In the genomic region with DNA sequence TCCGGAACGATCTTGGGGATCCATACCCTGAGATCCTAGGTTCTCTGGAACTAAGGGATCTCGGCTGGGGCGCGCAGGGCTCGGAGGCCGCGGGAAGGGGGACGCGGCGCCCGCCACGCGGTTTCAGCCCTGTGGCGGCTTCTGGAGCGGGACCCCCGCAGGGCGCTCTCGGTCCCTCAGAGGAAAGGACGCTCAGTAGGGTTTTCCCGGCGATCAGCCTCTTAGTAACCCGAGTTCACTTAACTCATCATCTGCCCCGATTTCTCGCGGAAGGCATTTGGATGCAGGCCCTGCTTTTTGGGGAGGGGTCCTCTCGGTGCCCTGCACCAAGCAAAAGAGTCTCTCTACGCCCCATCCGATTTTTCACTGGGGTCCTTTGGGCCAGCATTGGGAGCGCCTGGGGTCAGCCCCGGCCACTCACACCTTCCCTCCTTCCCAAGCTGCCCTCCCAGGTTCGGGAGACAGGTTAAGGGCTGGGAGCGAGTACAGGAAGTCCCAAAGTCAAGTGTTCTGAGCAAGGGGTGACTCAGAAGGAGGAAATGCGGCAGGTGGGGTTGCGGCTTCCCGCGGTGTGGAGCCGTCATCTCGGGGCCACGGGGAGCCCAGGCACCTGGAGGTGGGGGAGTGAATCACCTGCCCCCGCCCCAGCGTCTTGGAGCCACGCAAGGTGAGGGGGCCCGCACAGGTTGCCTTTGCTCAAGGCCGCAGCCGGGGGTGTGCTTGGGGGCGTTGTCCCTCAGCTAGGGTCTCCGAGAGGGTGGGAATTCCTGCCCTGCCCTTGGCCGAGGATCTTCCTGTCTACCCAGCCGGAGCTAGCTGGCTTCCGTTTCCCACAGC, we compare ENCODE assay signal across 8 mouse cellular contexts. TPM values are rescaled to one million over a fixed set of nuclear protein-coding genes. Genes with fewer than 3 reads are reported as not detected.
A peak's percentile ranks its signal among the peaks of the same experiment; 100 is the strongest.
DNase-seq lines count a peak whose midpoint lies in the region; ATAC-seq and TF ChIP-seq lines count a peak whose summit lies in the region.

No protein-coding gene starts in this region.

- peak overlapping the region; percentile 63 for H3K27ac ChIP-seq in ES-E14 (ENCODE audit: insufficient read depth, low read depth, low read length, poor library complexity, severe bottlenecking)
- peak overlapping the region; percentile 84 for H3K27ac ChIP-seq in hindbrain, embryonic 10.5 days
- peak overlapping the region; percentile 45; the same call in 1 of the 2 replicates for H3K27ac ChIP-seq in lung, embryonic 14.5 days (ENCODE audit: low read depth)
- peak overlapping the region; percentile 55 for H3K27ac ChIP-seq in stomach, embryonic 14.5 days (ENCODE audit: low read length)

- H3K4me2 ChIP-seq in lung, embryonic 14.5 days, result peak overlapping the region; percentile 90
- peak overlapping the region; percentile 95 for H3K4me2 ChIP-seq in stomach, embryonic 14.5 days (replicated peaks; ENCODE audit: low read depth, low read length)

- peaks cover 77% of the 10 kb centered on the region for H3K27me3 ChIP-seq in hindbrain, embryonic 10.5 days (ENCODE audit: insufficient read depth, poor library complexity, severe bottlenecking)
- H3K27me3 ChIP-seq in lung, embryonic 14.5 days (ENCODE audit: insufficient read depth, low read length), result peaks cover 26% of the 10 kb centered on the region
- no peaks in the 10 kb centered on the region for H3K27me3 ChIP-seq in stomach, embryonic 14.5 days (ENCODE audit: control insufficient read depth, insufficient read depth, low read length)

- peak; percentile 8; the same call in 1 of the 2 replicates for ATAC-seq in lung, embryonic 14.5 days (ENCODE audit: insufficient read depth)
- 0 out of 2 replicates have a peak, but pooled peaks have one; percentile 14 for ATAC-seq in stomach, embryonic 14.5 days (ENCODE audit: insufficient number of reproducible peaks, insufficient read depth, low FRiP score, low read depth)

- in situ Hi-C loops in ES-E14 (cut with MboI; ENCODE audit: low sequenced_read_pairs in 2 of 2, unreplicated experiment in 2 of 2), result no loop called here

- DNase-seq in heart, adult 11 months, result peak; percentile 95
- DNase-seq in heart, adult 9 months (ENCODE audit: low spot score in 2 of 2), result no peak
- no peak for DNase-seq in ES-E14 (ENCODE audit: low read depth, low spot score)
- DNase-seq in hindbrain, embryonic 10.5 days (ENCODE audit: low spot score), result no peak
- DNase-seq in lung, embryonic 14.5 days, result peak; percentile 43
- DNase-seq in ovary, adult 18-20 months (ENCODE audit: low spot score), result no peak
- no peak for DNase-seq in frontal cortex, postnatal 14 days (ENCODE audit: low spot score in 2 of 2)

- TF ChIP-seq CTCF in lung, embryonic 14.5 days (IDR thresholded peaks at IDR 0.05; ENCODE audit: low read depth), result no peak

- peak overlapping the region; percentile 84 for H3K9ac ChIP-seq in ES-E14 (ENCODE audit: insufficient read depth, low read depth, low read length, poor library complexity, severe bottlenecking)
- peak overlapping the region; percentile 75 for H3K9ac ChIP-seq in lung, embryonic 14.5 days
- H3K9ac ChIP-seq in stomach, embryonic 14.5 days (replicated peaks; ENCODE audit: low read depth, low read length), result peak overlapping the region; percentile 65

- peaks cover 12 to 29% of the 10 kb centered on the region in 2 experiments; a peak in 3 of 4 replicates for H3K4me1 ChIP-seq in ES-E14 (ENCODE audit: control insufficient read depth in 2 of 2, insufficient read depth in 2 of 2, low read length in 2 of 2, poor library complexity in 1 of 2)
- peaks cover 65% of the 10 kb centered on the region for H3K4me1 ChIP-seq in hindbrain, embryonic 10.5 days (replicated peaks)
- H3K4me1 ChIP-seq in lung, embryonic 14.5 days (ENCODE audit: insufficient read depth), result peaks cover 7% of the 10 kb centered on the region; the same call in 1 of the 2 replicates
- peaks cover 8% of the 10 kb centered on the region; the same call in 1 of the 2 replicates for H3K4me1 ChIP-seq in stomach, embryonic 14.5 days (ENCODE audit: control insufficient read depth, insufficient read depth, low read length)

- peak overlapping the region; percentile 78 to 90 for H3K4me3 ChIP-seq in ES-E14 (ENCODE audit: insufficient read depth in 1 of 2, low read depth in 1 of 2, low read length in 2 of 2, poor library complexity in 1 of 2, severe bottlenecking in 1 of 2)
- peak overlapping the region; percentile 82 for H3K4me3 ChIP-seq in hindbrain, embryonic 10.5 days
- peak overlapping the region; percentile 71 for H3K4me3 ChIP-seq in lung, embryonic 14.5 days (ENCODE audit: low read depth, low read length)
- H3K4me3 ChIP-seq in stomach, embryonic 14.5 days (ENCODE audit: low read depth, low read length), result peak overlapping the region; percentile 68

- peaks cover 12% of the 10 kb centered on the region; the same call in 1 of the 2 replicates for H3K36me3 ChIP-seq in ES-E14 (ENCODE audit: control insufficient read depth, insufficient read depth, low read length, poor library complexity, severe bottlenecking)
- no peaks in the 10 kb centered on the region for H3K36me3 ChIP-seq in hindbrain, embryonic 10.5 days
- 0 out of 2 replicates have a peak, but pooled peaks cover 1% of the 10 kb centered on the region for H3K36me3 ChIP-seq in lung, embryonic 14.5 days (ENCODE audit: insufficient read depth)
- no peaks in the 10 kb centered on the region for H3K36me3 ChIP-seq in stomach, embryonic 14.5 days (ENCODE audit: control insufficient read depth, insufficient read depth, low read length)

- WGBS in hindbrain, embryonic 10.5 days, result under 1% methylated on average over 51 of the region's 51 CpGs
- WGBS in lung, embryonic 14.5 days, result under 1% methylated on average over 51 of the region's 51 CpGs
- under 1% methylated on average over 51 of the region's 51 CpGs for WGBS in stomach, embryonic 14.5 days

- no peaks in the 10 kb centered on the region; the same call in 1 of the 2 replicates for H3K9me3 ChIP-seq in ES-E14 (ENCODE audit: control insufficient read depth, insufficient read depth, low read depth, low read length)
- H3K9me3 ChIP-seq in hindbrain, embryonic 10.5 days, result no peaks in the 10 kb centered on the region
- no peaks in the 10 kb centered on the region for H3K9me3 ChIP-seq in lung, embryonic 14.5 days (ENCODE audit: low read depth, low read length)
- H3K9me3 ChIP-seq in stomach, embryonic 14.5 days (ENCODE audit: control insufficient read depth, low read depth, low read length), result no peaks in the 10 kb centered on the region

TF ChIP-seq in ES-E14, 5 proteins besides CTCF, POLR2A, EP300 and RAD21:
- TF ChIP-seq ZC3H11A (IDR thresholded peaks at IDR 0.05; ENCODE audit: borderline replicate concordance, low read depth, low read length) (no peak), HCFC1 (IDR thresholded peaks at IDR 0.05; ENCODE audit: borderline replicate concordance, insufficient read depth, low read length) (no peak), CHD2 (IDR thresholded peaks at IDR 0.05; ENCODE audit: low read depth, low read length) (no peak), ZNF384 (IDR thresholded peaks at IDR 0.05; ENCODE audit: low read depth, low read length) (no peak), MAFK (IDR thresholded peaks at IDR 0.05; ENCODE audit: insufficient read depth, low read depth, low read length) (no peak)

RNA-seq across cellular contexts. Expression of a gene that starts 0.8 kb away (rescaled TPM):
- 256 and 507 TPM in 2 replicates for total RNA-seq in ES-E14 (2012; rRNA removed)
- polyA plus RNA-seq in hindbrain, embryonic 10.5 days (2016; fragmentation: Nextera tagmentation; extraction: Ambion mirVana), result 3.3 and 4.4 TPM in 2 replicates
- 6.9 and 7.6 TPM in 2 replicates for polyA plus RNA-seq in lung, embryonic 14.5 days (2014; fragmentation: Nextera tagmentation; extraction: Ambion mirVana)
- 2.8 and 3.4 TPM in 2 replicates for polyA plus RNA-seq in stomach, embryonic 14.5 days (2014; fragmentation: Nextera tagmentation; extraction: Ambion mirVana)

Comparison
In these comparisons a context has a peak if more than half of its experiments do, and no peak if none do; other contexts are left out.
1. DNase-seq: peak in heart, adult 11 months (single experiment) and lung, embryonic 14.5 days (single experiment); none in heart, adult 9 months (0 of 2), ES-E14 (single experiment), hindbrain, embryonic 10.5 days (single experiment), ovary, adult 18-20 months (single experiment) and frontal cortex, postnatal 14 days (0 of 2).
2. Peak in every context shown above with its lines, with median percentiles within 50 percentile points of each other: H3K27ac ChIP-seq, H3K4me3 ChIP-seq and H3K9ac ChIP-seq.